Mouse (Mus musculus) MEL (cell line): ENCODE measurements around the gene Lrtm2. TPM values are rescaled to one million over a fixed set of nuclear protein-coding genes. Genes with fewer than 3 reads are reported as not detected.

Experiments
- DNase-seq: peaks from one replicate; pipeline ENCODE4 v3.0.0; 2011; ENCODE audit warnings: low read depth, low spot score
- H3K27ac ChIP-seq: 2 replicates; pipeline ENCODE4 v1.5.1; 2012; ENCODE audit warnings: low read depth, mild to moderate bottlenecking, control low read depth, low read length, moderate library complexity; ENCODE audit not compliant: control insufficient read depth
- H3K27me3 ChIP-seq, 2 experiments: fragments of 150-350 bp in 1 of 2; sonication (generic) in 1 of 2; 2 replicates each; pipeline ENCODE4 v1.6.1; 2012; ENCODE audit warnings: low read length in 2 of 2, mild to moderate bottlenecking in 2 of 2, improper control_type of control experiment in 1 of 2, moderate library complexity in 1 of 2; ENCODE audit not compliant: insufficient read depth in 2 of 2, control insufficient read depth in 1 of 2
- H3K36me3 ChIP-seq, 2 experiments: 2 replicates each; pipeline ENCODE4 v1.6.1; 2012 to 2014; ENCODE audit warnings: low read length in 2 of 2, improper control_type of control experiment in 1 of 2, inconsistent platforms in 1 of 2, mild to moderate bottlenecking in 1 of 2; ENCODE audit not compliant: insufficient read depth in 2 of 2, control insufficient read depth in 1 of 2
- H3K4me1 ChIP-seq, 2 experiments: fragments of 150-350 bp in 1 of 2; sonication (generic) in 1 of 2; 2 replicates each; pipeline ENCODE4 v1.6.1; 2012; ENCODE audit warnings: low read length in 2 of 2, improper control_type of control experiment in 1 of 2, mild to moderate bottlenecking in 1 of 2; ENCODE audit not compliant: insufficient read depth in 2 of 2, control insufficient read depth in 1 of 2
- H3K4me3 ChIP-seq, 2 experiments: fragments of 150-350 bp in 1 of 2; sonication (generic) in 1 of 2; 2 replicates each; pipeline ENCODE4 v1.5.1; 2012; ENCODE audit warnings: low read depth in 2 of 2, low read length in 2 of 2, mild to moderate bottlenecking in 2 of 2, moderate library complexity in 2 of 2, control low read depth in 1 of 2, improper control_type of control experiment in 1 of 2; ENCODE audit not compliant: control insufficient read depth in 1 of 2, insufficient read depth in 1 of 2
- H3K79me2 ChIP-seq: 2 replicates; pipeline ENCODE4 v1.6.1; 2012; ENCODE audit warnings: mild to moderate bottlenecking, low read length, moderate library complexity; ENCODE audit not compliant: control insufficient read depth, poor library complexity, insufficient read depth
- H3K9ac ChIP-seq: 2 replicates; pipeline ENCODE4 v1.6.1; 2012; ENCODE audit warnings: low read depth, mild to moderate bottlenecking, control low read depth, low read length, moderate library complexity; ENCODE audit not compliant: control insufficient read depth, poor library complexity, severe bottlenecking
- H3K9me3 ChIP-seq: fragments of 150-350 bp; sonication (generic); replicated peaks from 2 replicates; pipeline ENCODE4 v1.6.1; 2012; ENCODE audit warnings: mild to moderate bottlenecking, low read length, improper control_type of control experiment, moderate library complexity; ENCODE audit not compliant: insufficient read depth
- BHLHE40 ChIP-seq: IDR thresholded peaks from 2 replicates; pipeline ENCODE4 v1.6.1; 2012; ENCODE audit warnings: low read depth, mild to moderate bottlenecking, inconsistent platforms, low read length, improper control_type of control experiment, borderline replicate concordance
- CHD1 ChIP-seq: IDR thresholded peaks from 2 replicates; pipeline ENCODE4 v1.6.1; 2012; ENCODE audit warnings: low read depth, mild to moderate bottlenecking, inconsistent platforms, low read length, improper control_type of control experiment
- CHD2 ChIP-seq: IDR thresholded peaks from 2 replicates; pipeline ENCODE4 v1.6.1; 2011; ENCODE audit warnings: low read length, improper control_type of control experiment
- CTCF ChIP-seq, 3 experiments: IDR thresholded peaks in 2 of 3; conservative IDR thresholded peaks in 1 of 3; 2 replicates each; pipeline ENCODE4 v1.5.1; 2011 to 2012; ENCODE audit warnings: low read length in 3 of 3, low read depth in 2 of 3, mild to moderate bottlenecking in 2 of 3, improper control_type of control experiment in 1 of 3, inconsistent platforms in 1 of 3, mixed read lengths in 1 of 3, moderate library complexity in 1 of 3; ENCODE audit not compliant: control insufficient read depth in 1 of 3, insufficient read depth in 1 of 3, poor library complexity in 1 of 3, severe bottlenecking in 1 of 3
- E2F4 ChIP-seq: IDR thresholded peaks from 2 replicates; pipeline ENCODE4 v1.6.1; 2011; ENCODE audit warnings: low read depth, low read length, improper control_type of control experiment, borderline replicate concordance
- EP300 ChIP-seq, 2 experiments: IDR thresholded peaks; 2 replicates each; pipeline ENCODE4 v1.6.1; 2011; ENCODE audit warnings: improper control_type of control experiment in 2 of 2, low read length in 2 of 2, low read depth in 1 of 2, mild to moderate bottlenecking in 1 of 2
- ETS1 ChIP-seq: IDR thresholded peaks from 2 replicates; pipeline ENCODE4 v1.6.1; 2012; ENCODE audit warnings: low read depth, mild to moderate bottlenecking, inconsistent platforms, low read length, improper control_type of control experiment, moderate library complexity
- GABPA ChIP-seq: IDR thresholded peaks from 2 replicates; pipeline ENCODE4 v1.6.1; 2012; ENCODE audit warnings: low read depth, mild to moderate bottlenecking, inconsistent platforms, low read length, improper control_type of control experiment, moderate library complexity
- HCFC1 ChIP-seq: IDR thresholded peaks from 2 replicates; pipeline ENCODE4 v1.6.1; 2012; ENCODE audit warnings: low read depth, mild to moderate bottlenecking, inconsistent platforms, low read length, improper control_type of control experiment, moderate library complexity
- JUND ChIP-seq: IDR thresholded peaks from 2 replicates; pipeline ENCODE4 v1.6.1; 2011; ENCODE audit warnings: low read depth, mild to moderate bottlenecking, improper control_type of control experiment, low read length
- KAT2A ChIP-seq: conservative IDR thresholded peaks from 2 replicates; pipeline ENCODE4 v1.6.1; 2012; ENCODE audit warnings: low read depth, low read length, improper control_type of control experiment, inconsistent platforms
- MAZ ChIP-seq: IDR thresholded peaks from 2 replicates; pipeline ENCODE4 v1.6.1; 2012; ENCODE audit warnings: low read depth, mild to moderate bottlenecking, inconsistent platforms, low read length, improper control_type of control experiment
- MEF2A ChIP-seq: IDR thresholded peaks from 2 replicates; pipeline ENCODE4 v1.6.1; 2014; ENCODE audit warnings: low read depth, mild to moderate bottlenecking, inconsistent platforms, low read length, improper control_type of control experiment; ENCODE audit not compliant: poor library complexity, insufficient replicate concordance, severe bottlenecking; ENCODE audit errors: extremely low read depth
- MXI1 ChIP-seq: IDR thresholded peaks from 2 replicates; pipeline ENCODE4 v1.6.1; 2011; ENCODE audit warnings: mild to moderate bottlenecking, low read depth, low read length, improper control_type of control experiment
- MYC ChIP-seq: IDR thresholded peaks from 2 replicates; pipeline ENCODE4 v1.6.1; 2011; ENCODE audit warnings: low read depth, mild to moderate bottlenecking, low read length, improper control_type of control experiment, moderate library complexity
- POLR2A ChIP-seq, 2 experiments: IDR thresholded peaks; 2 replicates each; pipeline ENCODE4 v1.6.1; 2011 to 2012; ENCODE audit warnings: low read length in 2 of 2, mild to moderate bottlenecking in 2 of 2, control low read depth in 1 of 2, improper control_type of control experiment in 1 of 2, low read depth in 1 of 2, moderate library complexity in 1 of 2; ENCODE audit not compliant: control insufficient read depth in 1 of 2, insufficient read depth in 1 of 2, poor library complexity in 1 of 2
- POLR2AphosphoS5 ChIP-seq: IDR thresholded peaks from 2 replicates; pipeline ENCODE4 v1.6.1; 2012; ENCODE audit warnings: low read depth, borderline replicate concordance, mild to moderate bottlenecking, inconsistent platforms, low read length, moderate library complexity, mixed read lengths
- RAD21 ChIP-seq: IDR thresholded peaks from 2 replicates; pipeline ENCODE4 v1.6.1; 2011; ENCODE audit warnings: mild to moderate bottlenecking, low read depth, low read length, improper control_type of control experiment
- RCOR1 ChIP-seq: IDR thresholded peaks from 2 replicates; pipeline ENCODE4 v1.6.1; 2012; ENCODE audit warnings: low read depth, mild to moderate bottlenecking, inconsistent platforms, low read length, improper control_type of control experiment
- TAL1 ChIP-seq: IDR thresholded peaks from 2 replicates; pipeline ENCODE4 v1.6.1; 2012; ENCODE audit warnings: mild to moderate bottlenecking, inconsistent platforms, low read length, moderate library complexity, mixed read lengths
- TBP ChIP-seq: IDR thresholded peaks from 2 replicates; pipeline ENCODE4 v1.8.0; 2011; ENCODE audit warnings: low read depth, low read length, improper control_type of control experiment
- UBTF ChIP-seq: IDR thresholded peaks from 2 replicates; pipeline ENCODE4 v1.6.1; 2012; ENCODE audit warnings: low read depth, mild to moderate bottlenecking, inconsistent platforms, low read length, improper control_type of control experiment, moderate library complexity, borderline replicate concordance; ENCODE audit not compliant: insufficient read depth
- USF2 ChIP-seq, 2 experiments: IDR thresholded peaks; 2 replicates each; pipeline ENCODE4 v1.6.1; 2011 to 2012; ENCODE audit warnings: improper control_type of control experiment in 2 of 2, low read length in 2 of 2, borderline replicate concordance in 1 of 2, inconsistent platforms in 1 of 2, low read depth in 1 of 2, mild to moderate bottlenecking in 1 of 2; ENCODE audit not compliant: insufficient read depth in 1 of 2
- ZC3H11A ChIP-seq: IDR thresholded peaks from 2 replicates; pipeline ENCODE4 v1.6.1; 2012; ENCODE audit warnings: low read depth, mild to moderate bottlenecking, inconsistent platforms, low read length, improper control_type of control experiment
- ZKSCAN1 ChIP-seq: IDR thresholded peaks from 2 replicates; pipeline ENCODE4 v1.6.1; 2012; ENCODE audit warnings: low read depth, mild to moderate bottlenecking, inconsistent platforms, low read length, improper control_type of control experiment, moderate library complexity
- ZMIZ1 ChIP-seq: IDR thresholded peaks from 2 replicates; pipeline ENCODE4 v1.6.1; 2012; ENCODE audit warnings: low read depth, mild to moderate bottlenecking, inconsistent platforms, low read length, improper control_type of control experiment, moderate library complexity
- polyA plus RNA-seq, 2 experiments: library from polyadenylated mRNA; stranded (reverse) in 1 of 2; unstranded in 1 of 2; fragments of >175 nt in 1 of 2; fragments of >200 nt in 1 of 2; gene quantifications; 2 replicates each; pipeline versions ENCODE4 v1.2.1 to v1.2.4; 2012; ENCODE audit warnings: low replicate concordance in 2 of 2, low read depth in 1 of 2; ENCODE audit not compliant: insufficient read length in 2 of 2, insufficient read depth in 1 of 2, missing spikeins in 1 of 2
- total RNA-seq: library from RNA; depleted of rRNA; stranded (reverse); fragments of 300-350 nt; gene quantifications from 2 replicates; pipeline ENCODE4 v1.2.3, GENCODE M21; 2012

Lrtm2 gene
- total and polyA plus RNA-seq, 3 experiments = not detected

- Histone ChIP-seq H3K27me3 (peaks cover 0 to 1% of the 10 kb centered on the region in 2 experiments; a peak in 1 of 4 replicates), H3K4me1 (peaks cover 0 to 8% of the 10 kb centered on the region in 2 experiments; a peak in 2 of 4 replicates), H3K27ac (no peak overlapping the region)
Measured at GRCm38 (mm10) chr6:119338121-119338912, 7.8 kb upstream of the Lrtm2 start.

DNA sequence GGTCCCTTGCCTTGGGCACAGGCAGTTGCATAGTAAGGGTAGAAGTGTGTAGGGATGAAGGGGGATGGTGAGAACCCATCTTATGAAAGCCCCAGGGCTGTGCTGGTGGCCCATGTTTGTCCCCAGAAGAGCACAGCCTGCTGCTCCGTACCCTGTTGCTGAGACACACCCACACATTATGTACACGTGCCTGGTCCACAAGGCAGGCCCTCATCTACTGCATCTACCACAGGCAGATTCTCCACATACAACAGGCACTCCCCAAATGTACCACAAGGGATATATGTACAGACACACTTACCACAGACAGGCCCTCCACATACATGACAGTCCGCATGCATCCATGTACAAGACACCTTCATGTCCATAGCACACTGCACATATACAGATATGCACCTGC lies 6.7 kb upstream of the Lrtm2 start:
- TF ChIP-seq RAD21 (no peak), MAZ (no peak), ZKSCAN1 (no peak), MYC (no peak), MXI1 (no peak), JUND (no peak), EP300 (IDR thresholded peaks at IDR 0.05; ENCODE audit: low read depth in 1 of 2, low read length in 2 of 2) (no peak), CHD1 (no peak), CTCF (IDR thresholded peaks at IDR 0.05 in 2 of 3, conservative IDR thresholded peaks at IDR 0.05 in 1 of 3; ENCODE audit: control insufficient read depth in 1 of 3, insufficient read depth in 1 of 3, low read depth in 2 of 3, low read length in 3 of 3, poor library complexity in 1 of 3, severe bottlenecking in 1 of 3) (no peak), TAL1 (no peak), POLR2AphosphoS5 (no peak), UBTF (no peak), BHLHE40 (no peak), ETS1 (no peak)
- TF ChIP-seq, all 39 proteins: peak for 0
- H3K79me2 ChIP-seq = no peaks in the 10 kb centered on the region
- H3K36me3 ChIP-seq = peaks cover 0 to 2% of the 10 kb centered on the region in 2 experiments; a peak in 1 of 4 replicates
- H3K9me3 ChIP-seq = no peaks in the 10 kb centered on the region
- H3K4me3 ChIP-seq = no peak overlapping the region
- H3K9ac ChIP-seq = no peak overlapping the region
- no peak overlapping the region for H3K27ac ChIP-seq
- H3K27me3 ChIP-seq = peaks cover 0 to 1% of the 10 kb centered on the region in 2 experiments; a peak in 1 of 4 replicates
- DNase-seq = no peak
- H3K4me1 ChIP-seq = peaks cover 0 to 8% of the 10 kb centered on the region in 2 experiments; a peak in 2 of 4 replicates

More at GRCm38 (mm10) chr6:119338121-119338912, 7.8 kb upstream of the Lrtm2 start:
- no peaks in the 10 kb centered on the region for H3K9me3 ChIP-seq
- H3K36me3 ChIP-seq = peaks cover 0 to 2% of the 10 kb centered on the region in 2 experiments; a peak in 1 of 4 replicates
- H3K4me3 ChIP-seq = no peak overlapping the region
- no peaks in the 10 kb centered on the region for H3K79me2 ChIP-seq
- DNase-seq = peak; percentile 43
- TF ChIP-seq CHD2 (no peak), RAD21 (no peak), ZMIZ1 (no peak), E2F4 (no peak), ZKSCAN1 (no peak), BHLHE40 (no peak), RCOR1 (no peak), EP300 (IDR thresholded peaks at IDR 0.05; ENCODE audit: low read depth in 1 of 2, low read length in 2 of 2) (no peak), POLR2A (IDR thresholded peaks at IDR 0.05; ENCODE audit: control insufficient read depth in 1 of 2, insufficient read depth in 1 of 2, low read depth in 1 of 2, low read length in 2 of 2, poor library complexity in 1 of 2) (no peak), USF2 (IDR thresholded peaks at IDR 0.05; ENCODE audit: borderline replicate concordance in 1 of 2, insufficient read depth in 1 of 2, low read depth in 1 of 2, low read length in 2 of 2) (no peak), HCFC1 (no peak), KAT2A (no peak), UBTF (no peak), TBP (no peak), CTCF (IDR thresholded peaks at IDR 0.05 in 2 of 3, conservative IDR thresholded peaks at IDR 0.05 in 1 of 3; ENCODE audit: control insufficient read depth in 1 of 3, insufficient read depth in 1 of 3, low read depth in 2 of 3, low read length in 3 of 3, poor library complexity in 1 of 3, severe bottlenecking in 1 of 3) (no peak), MEF2A (no peak), GABPA (no peak), ZC3H11A (no peak), MAZ (no peak)
- H3K9ac ChIP-seq = no peak overlapping the region
